Mouse (Mus musculus) ES-E14 (cell line): ENCODE measurements around the gene Slc25a33.

Experiments
- CHD2 ChIP-seq: IDR thresholded peaks from 2 replicates; pipeline ENCODE4 v1.6.1; 2014; ENCODE audit warnings: mild to moderate bottlenecking, low read depth, low read length, inconsistent platforms
- HCFC1 ChIP-seq: IDR thresholded peaks from 2 replicates; pipeline ENCODE4 v1.6.1; 2012; ENCODE audit warnings: low read length, inconsistent platforms, borderline replicate concordance; ENCODE audit not compliant: insufficient read depth
- MAFK ChIP-seq: IDR thresholded peaks from 2 replicates; pipeline ENCODE4 v1.6.1; 2014; ENCODE audit warnings: mild to moderate bottlenecking, low read depth, low read length, inconsistent platforms; ENCODE audit not compliant: insufficient read depth
- ZC3H11A ChIP-seq: IDR thresholded peaks from 2 replicates; pipeline ENCODE4 v1.6.1; 2012; ENCODE audit warnings: low read depth, mild to moderate bottlenecking, inconsistent platforms, low read length, borderline replicate concordance
- ZNF384 ChIP-seq: IDR thresholded peaks from 2 replicates; pipeline ENCODE4 v1.6.1; 2012; ENCODE audit warnings: low read depth, low read length, inconsistent platforms

DNA sequence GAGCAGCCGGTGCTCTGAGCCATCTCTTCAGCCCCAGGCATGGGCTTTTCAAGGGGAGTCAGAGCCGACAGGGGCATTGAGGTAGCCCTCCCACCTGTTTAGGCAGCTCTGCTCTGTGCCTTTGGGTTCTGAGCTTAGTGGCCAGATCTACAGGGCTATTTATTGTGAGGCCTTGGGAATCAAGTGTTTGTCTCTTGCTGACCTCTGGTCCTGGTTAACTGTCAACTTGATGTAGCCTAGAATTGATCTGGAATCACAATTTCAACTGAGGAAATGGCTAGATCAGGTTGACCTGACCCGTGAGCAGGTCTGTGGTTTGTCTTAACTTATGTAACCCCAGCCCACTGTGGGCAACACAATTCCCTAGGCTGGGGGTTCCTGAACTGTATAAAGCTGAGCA is 59.5 kb downstream of the Slc25a33 start:
- TF ChIP-seq CHD2: no peak
- no peak for TF ChIP-seq MAFK
- no peak for TF ChIP-seq HCFC1
- no peak for TF ChIP-seq ZNF384
- no peak for TF ChIP-seq ZC3H11A
